Mouse (Mus musculus) C2C12 (cell line): ENCODE results near the gene Parl. TPM values are rescaled to one million over a fixed set of nuclear protein-coding genes. Genes with fewer than 3 reads are reported as not detected.

Experiments
- H3K27me3 ChIP-seq: one replicate; pipeline ENCODE4 v1.6.1; 2011; ENCODE audit not compliant: control insufficient read depth, insufficient read depth, insufficient read length
- H3K36me3 ChIP-seq: one replicate; pipeline ENCODE4 v1.6.1; 2011; ENCODE audit not compliant: control insufficient read depth, insufficient read depth
- H3K4me3 ChIP-seq: one replicate; pipeline ENCODE4 v1.5.1; 2011; ENCODE audit warnings: mild to moderate bottlenecking, control low read depth; ENCODE audit not compliant: poor library complexity, insufficient read depth, severe bottlenecking
- H3K79me2 ChIP-seq: one replicate; pipeline ENCODE4 v1.6.1; 2011; ENCODE audit not compliant: control insufficient read depth, insufficient read depth
- H3K79me3 ChIP-seq: one replicate; pipeline ENCODE4 v1.6.1; 2011; ENCODE audit warnings: low read depth, control low read depth
- H3ac ChIP-seq: one replicate; pipeline ENCODE3; 2011; ENCODE audit warnings: low read depth; ENCODE audit not compliant: control insufficient read depth, insufficient read length
- CEBPB ChIP-seq: IDR thresholded peaks from one replicate; pipeline ENCODE4 v1.6.1; 2011; ENCODE audit warnings: low read depth, mild to moderate bottlenecking, control low read depth, moderate library complexity
- CTCF ChIP-seq: IDR thresholded peaks from one replicate; pipeline ENCODE4 v1.5.1; 2011; ENCODE audit not compliant: control insufficient read depth, insufficient read depth, insufficient read length
- FOSL1 ChIP-seq: IDR thresholded peaks from one replicate; pipeline ENCODE4 v1.8.0; 2011; ENCODE audit warnings: mild to moderate bottlenecking, low read length; ENCODE audit not compliant: poor library complexity, insufficient read depth, severe bottlenecking
- MAX ChIP-seq: IDR thresholded peaks from one replicate; pipeline ENCODE4 v1.6.1; 2011; ENCODE audit warnings: mild to moderate bottlenecking, control low read depth
- MYOD1 ChIP-seq: IDR thresholded peaks from one replicate; pipeline ENCODE4 v1.6.1; 2011; ENCODE audit warnings: low read depth; ENCODE audit not compliant: control insufficient read depth, insufficient read length
- MYOG ChIP-seq: IDR thresholded peaks from one replicate; pipeline ENCODE4 v1.6.1; 2011; ENCODE audit not compliant: control insufficient read depth, insufficient read length; ENCODE audit errors: extremely low read depth
- USF1 ChIP-seq: IDR thresholded peaks from one replicate; pipeline ENCODE4 v1.6.1; 2011; ENCODE audit warnings: low read depth, mild to moderate bottlenecking, control low read depth, moderate library complexity
- polyA plus RNA-seq: library from polyadenylated mRNA; unstranded; fragments of >200 nt; fragmentation: generic; extraction: Trizol; gene quantifications from one replicate; pipeline ENCODE4 v1.2.1, GENCODE M21; 2012; ENCODE audit warnings: missing spikeins

Gene Parl
- polyA plus RNA-seq, 1 experiment: 179 TPM

- peaks cover 41% of the 10 kb centered on the region for H3K36me3 ChIP-seq
- no peak overlapping the region for H3K4me3 ChIP-seq
- H3K27me3 ChIP-seq: no peaks in the 10 kb centered on the region
- peaks cover 63% of the 10 kb centered on the region for H3K79me2 ChIP-seq
- no peak overlapping the region for H3ac ChIP-seq
- H3K79me3 ChIP-seq: peaks cover 47% of the 10 kb centered on the region
- TF ChIP-seq FOSL1: no peak
- TF ChIP-seq USF1: no peak
- no peak for TF ChIP-seq MYOD1
- TF ChIP-seq MAX: no peak
- TF ChIP-seq CEBPB: no peak
- no peak for TF ChIP-seq MYOG
- TF ChIP-seq CTCF: no peak
These were observed 2.1 kb downstream of the Parl start for GRCm38 (mm10) chr16:20300076-20300475.

DNA sequence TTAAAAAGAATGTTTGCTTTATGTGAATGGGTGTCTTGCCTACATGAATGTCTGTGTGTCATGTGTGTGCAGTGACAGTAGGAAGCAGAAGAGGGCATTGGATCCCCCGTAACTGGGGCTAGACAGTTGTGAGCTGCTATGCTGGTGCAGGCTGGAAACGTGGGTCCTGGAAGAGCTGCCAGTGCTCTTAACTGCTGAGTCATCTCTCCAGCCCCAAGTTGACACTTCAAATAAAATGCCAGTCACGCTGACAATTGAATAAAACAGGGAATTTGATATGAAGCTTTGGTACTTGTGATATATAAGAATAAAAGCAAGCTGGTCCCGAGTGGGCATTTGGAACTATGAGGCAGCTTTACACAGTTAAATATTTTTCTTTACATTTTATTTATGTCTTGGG is 21.9 kb downstream of the Parl start:
- no peak overlapping the region for H3ac ChIP-seq
- peaks cover 67% of the 10 kb centered on the region for H3K36me3 ChIP-seq
- no peaks in the 10 kb centered on the region for H3K79me2 ChIP-seq
- H3K27me3 ChIP-seq: no peaks in the 10 kb centered on the region
- H3K79me3 ChIP-seq: peaks cover 2% of the 10 kb centered on the region
- TF ChIP-seq MYOG (no peak), CEBPB (no peak), MYOD1 (no peak), USF1 (no peak), FOSL1 (no peak), MAX (no peak), CTCF (no peak)
- no peak overlapping the region for H3K4me3 ChIP-seq

GRCm38 (mm10) chr16:20279395-20279794 is 22.8 kb downstream of the Parl start:
- no peaks in the 10 kb centered on the region for H3K27me3 ChIP-seq
- H3ac ChIP-seq: no peak overlapping the region
- peaks cover 59% of the 10 kb centered on the region for H3K36me3 ChIP-seq
- peaks cover 2% of the 10 kb centered on the region for H3K79me3 ChIP-seq
- no peak for TF ChIP-seq MYOG
- no peak for TF ChIP-seq CTCF
- no peak for TF ChIP-seq CEBPB
- TF ChIP-seq MAX: no peak
- TF ChIP-seq FOSL1: no peak
- TF ChIP-seq USF1: no peak
- no peak for TF ChIP-seq MYOD1
- no peak overlapping the region for H3K4me3 ChIP-seq
- no peaks in the 10 kb centered on the region for H3K79me2 ChIP-seq

DNA sequence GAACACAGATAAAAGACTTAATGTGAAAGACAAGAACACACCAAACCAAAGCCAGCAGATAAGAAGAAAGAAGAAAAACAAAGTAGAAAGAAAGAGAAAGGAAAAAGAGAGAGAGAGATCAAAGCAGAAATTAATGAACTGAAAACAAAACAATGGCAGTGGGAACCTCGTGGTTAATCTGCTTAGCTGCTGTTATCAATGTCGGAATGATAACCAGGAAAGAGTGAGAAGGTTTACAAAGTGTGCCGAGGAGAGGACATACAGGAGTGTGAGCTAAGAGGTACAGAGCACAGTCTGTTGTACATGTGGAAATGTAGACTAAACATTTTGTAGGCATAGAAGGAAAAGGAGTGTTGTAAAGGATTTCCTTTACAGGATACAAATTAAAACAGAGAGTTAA is 29.2 kb downstream of the Parl start:
- Histone ChIP-seq H3K4me3 (no peak overlapping the region), H3K79me3 (no peaks in the 10 kb centered on the region), H3ac (no peak overlapping the region), H3K27me3 (no peaks in the 10 kb centered on the region), H3K79me2 (no peaks in the 10 kb centered on the region), H3K36me3 (peaks cover under 1% of the 10 kb centered on the region)
- TF ChIP-seq MAX (no peak), MYOG (no peak), USF1 (no peak)

DNA sequence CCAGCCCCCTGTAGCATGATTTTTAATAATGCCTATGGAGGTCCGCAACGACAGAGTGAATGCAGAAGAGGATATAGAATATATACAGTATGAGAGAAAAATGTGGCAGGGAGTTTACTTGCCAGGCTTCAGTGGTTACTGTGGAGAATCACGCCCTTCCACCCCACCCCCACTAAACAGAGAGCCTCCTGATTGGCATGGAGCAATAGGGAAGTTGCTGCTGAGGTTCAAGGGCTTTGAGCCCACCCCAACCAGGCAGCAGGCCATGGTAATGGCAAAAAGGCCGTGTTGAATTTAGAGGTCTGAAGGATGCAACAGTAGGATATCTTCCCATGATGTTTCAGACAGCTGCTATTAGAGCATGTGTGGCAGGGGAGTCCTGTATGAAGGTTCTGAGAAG is 30.8 kb downstream of the Parl start:
- Histone ChIP-seq H3K4me3 (no peak overlapping the region), H3K79me2 (no peaks in the 10 kb centered on the region), H3K27me3 (no peaks in the 10 kb centered on the region), H3ac (no peak overlapping the region), H3K79me3 (no peaks in the 10 kb centered on the region), H3K36me3 (no peaks in the 10 kb centered on the region)
- TF ChIP-seq FOSL1 (no peak), MYOD1 (no peak), MYOG (no peak), USF1 (no peak), CEBPB (no peak), MAX (no peak), CTCF (no peak)

DNA sequence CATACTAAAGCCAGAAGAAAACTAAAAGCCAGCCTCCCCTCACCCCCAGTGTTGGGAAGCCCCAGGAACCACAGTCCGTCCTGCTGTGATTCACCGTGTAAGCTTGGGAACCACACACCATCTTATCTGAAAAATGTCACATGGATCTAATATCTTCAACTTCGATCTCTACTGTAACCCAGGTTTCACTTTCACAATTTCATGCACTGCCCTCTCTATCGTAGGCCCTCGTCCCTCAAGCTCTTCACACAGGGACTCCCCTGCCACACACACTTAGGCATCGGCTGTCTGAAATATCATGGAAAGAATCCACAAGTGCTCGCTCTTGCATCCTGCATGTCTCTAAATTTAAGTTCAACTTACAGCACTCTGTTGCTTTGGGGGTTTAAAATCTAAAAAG is 37.1 kb downstream of the Parl start:
- Histone ChIP-seq H3K36me3 (no peaks in the 10 kb centered on the region), H3K27me3 (peaks cover 6% of the 10 kb centered on the region), H3K79me3 (no peaks in the 10 kb centered on the region), H3ac (no peak overlapping the region), H3K4me3 (no peak overlapping the region), H3K79me2 (no peaks in the 10 kb centered on the region)
- TF ChIP-seq FOSL1 (no peak), MYOD1 (no peak), USF1 (no peak), CTCF (no peak), MAX (no peak), MYOG (no peak), CEBPB (no peak)
